Mouse (Mus musculus) heart, embryonic 10.5 days (tissue): ENCODE data around the gene Eif4ebp2. TPM values are rescaled to one million over a fixed set of nuclear protein-coding genes. Genes with fewer than 3 reads are reported as not detected.

Source experiments
- DNase-seq: peaks from one replicate; pipeline ENCODE4 v3.0.0-alpha.2; 2017; ENCODE audit warnings: low spot score
- H3K27ac ChIP-seq: fragments of 300-500 bp; sonication (generic); 2 replicates; pipeline ENCODE4 v1.5.1; 2016; ENCODE audit warnings: mild to moderate bottlenecking
- H3K27me3 ChIP-seq: fragments of 300-500 bp; sonication (generic); 2 replicates; pipeline ENCODE4 v1.6.1; 2016; ENCODE audit warnings: mild to moderate bottlenecking; ENCODE audit not compliant: poor library complexity, insufficient read depth, severe bottlenecking
- H3K36me3 ChIP-seq: fragments of 300-500 bp; sonication (generic); 2 replicates; pipeline ENCODE4 v1.6.1; 2016; ENCODE audit warnings: mild to moderate bottlenecking, moderate library complexity
- H3K4me1 ChIP-seq: fragments of 300-500 bp; sonication (generic); 2 replicates; pipeline ENCODE4 v1.6.1; 2016; ENCODE audit warnings: mild to moderate bottlenecking
- H3K4me3 ChIP-seq: fragments of 300-500 bp; sonication (generic); 2 replicates; pipeline ENCODE4 v1.5.1; 2016; ENCODE audit warnings: mild to moderate bottlenecking, moderate library complexity
- H3K9me3 ChIP-seq: fragments of 300-500 bp; sonication (generic); 2 replicates; pipeline ENCODE4 v1.6.1; 2016; ENCODE audit warnings: mild to moderate bottlenecking, moderate library complexity
- WGBS: fragments of 180-500 bp; shearing (Covaris S2); methylation state at CpG from one replicate; pipeline ENCODE4 v1.1.7; 2016; 5-methylcytosine and 5-hydroxymethylcytosine counted together
- polyA plus RNA-seq: library from polyadenylated mRNA; unstranded; fragments of >200 nt; fragmentation: Nextera tagmentation; extraction: Ambion mirVana; gene quantifications from 2 replicates; pipeline ENCODE4 v1.2.1, GENCODE M21; 2016

Eif4ebp2 gene
- polyA plus RNA-seq, 1 experiment from 2014 or later = 53.1 TPM

- H3K36me3 ChIP-seq = peaks cover 13% of the 10 kb centered on the region
- no peak overlapping the region for H3K27ac ChIP-seq
- WGBS = 80% methylated on average over 2 of the region's 2 CpGs
- no peak overlapping the region for H3K4me3 ChIP-seq
- no peaks in the 10 kb centered on the region for H3K9me3 ChIP-seq
- DNase-seq = no peak
- H3K4me1 ChIP-seq = peaks cover 17% of the 10 kb centered on the region; the same call in 1 of the 2 replicates
- H3K27me3 ChIP-seq = peaks cover 21% of the 10 kb centered on the region
Observed at GRCm38 (mm10) chr10:61425047-61425446, 27.4 kb downstream of the Eif4ebp2 start.

GRCm38 (mm10) chr10:61424500-61424899 is 28.0 kb downstream of the Eif4ebp2 start:
- Histone ChIP-seq H3K27me3 (peaks cover 27% of the 10 kb centered on the region), H3K4me1 (peaks cover 20% of the 10 kb centered on the region; the same call in 1 of the 2 replicates), H3K9me3 (no peaks in the 10 kb centered on the region), H3K36me3 (peaks cover 8% of the 10 kb centered on the region), H3K27ac (no peak overlapping the region), H3K4me3 (no peak overlapping the region)
- DNase-seq = no peak
- 41% methylated on average over 7 of the region's 7 CpGs for WGBS

GRCm38 (mm10) chr10:61423289-61423688 is 29.2 kb downstream of the Eif4ebp2 start:
- 59% methylated on average over 10 of the region's 10 CpGs for WGBS
- H3K27ac ChIP-seq = no peak overlapping the region
- DNase-seq = no peak
- no peaks in the 10 kb centered on the region for H3K9me3 ChIP-seq
- peaks cover 39% of the 10 kb centered on the region for H3K27me3 ChIP-seq
- no peak overlapping the region for H3K4me3 ChIP-seq
- peaks cover 30% of the 10 kb centered on the region for H3K4me1 ChIP-seq
- no peaks in the 10 kb centered on the region for H3K36me3 ChIP-seq

- 91% methylated on average over 12 of the region's 12 CpGs for WGBS
- Histone ChIP-seq H3K4me3 (no peak overlapping the region), H3K36me3 (no peaks in the 10 kb centered on the region), H3K27me3 (peaks cover 43% of the 10 kb centered on the region), H3K4me1 (peaks cover 34% of the 10 kb centered on the region), H3K27ac (no peak overlapping the region), H3K9me3 (no peaks in the 10 kb centered on the region)
- DNase-seq = no peak
Observed at GRCm38 (mm10) chr10:61422861-61423260, 29.6 kb downstream of the Eif4ebp2 start.

GRCm38 (mm10) chr10:61420011-61420410 is 32.5 kb downstream of the Eif4ebp2 start:
- H3K27ac ChIP-seq = no peak overlapping the region
- H3K27me3 ChIP-seq = peaks cover 70% of the 10 kb centered on the region
- no peaks in the 10 kb centered on the region for H3K9me3 ChIP-seq
- peaks cover 25% of the 10 kb centered on the region for H3K4me1 ChIP-seq
- no peak overlapping the region for H3K4me3 ChIP-seq
- WGBS = 52% methylated on average over 4 of the region's 4 CpGs
- H3K36me3 ChIP-seq = no peaks in the 10 kb centered on the region
- no peak for DNase-seq

GRCm38 (mm10) chr10:61419146-61419545 is 33.3 kb downstream of the Eif4ebp2 start:
- WGBS = 3% methylated on average over 24 of the region's 24 CpGs
- Histone ChIP-seq H3K4me1 (peaks cover 19% of the 10 kb centered on the region), H3K27me3 (peaks cover 74% of the 10 kb centered on the region), H3K36me3 (no peaks in the 10 kb centered on the region), H3K27ac (no peak overlapping the region), H3K9me3 (no peaks in the 10 kb centered on the region), H3K4me3 (peak overlapping the region; percentile 67)
- no peak for DNase-seq

GRCm38 (mm10) chr10:61418131-61418900 is 34.1 kb downstream of the Eif4ebp2 start:
- Histone ChIP-seq H3K4me3 (peak overlapping the region; percentile 67), H3K4me1 (peaks cover 23% of the 10 kb centered on the region), H3K9me3 (no peaks in the 10 kb centered on the region), H3K36me3 (no peaks in the 10 kb centered on the region), H3K27me3 (peaks cover 70% of the 10 kb centered on the region), H3K27ac (peak overlapping the region; percentile 57; the same call in 1 of the 2 replicates)
- no peak for DNase-seq
- 2% methylated on average over 50 of the region's 50 CpGs for WGBS

GRCm38 (mm10) chr10:61417672-61418071 is 34.8 kb downstream of the Eif4ebp2 start, which contains the start of gene Nodal:
Gene Nodal, plus strand, starts transcription at chr10:61417972.
- Histone ChIP-seq H3K36me3 (no peaks in the 10 kb centered on the region), H3K9me3 (no peaks in the 10 kb centered on the region), H3K4me3 (peak within 1 kb of the TSS; percentile 67), H3K4me1 (peaks cover 29% of the 10 kb centered on the region), H3K27me3 (peaks cover 67% of the 10 kb centered on the region), H3K27ac (peak within 1 kb of the TSS; percentile 57; the same call in 1 of the 2 replicates)
- DNase-seq = no peak
- WGBS = 17% methylated on average over 10 of the region's 10 CpGs

GRCm38 (mm10) chr10:61417046-61417445 is 35.4 kb downstream of the Eif4ebp2 start:
- DNase-seq = no peak
- 25% methylated on average over 2 of the region's 2 CpGs for WGBS
- H3K36me3 ChIP-seq = no peaks in the 10 kb centered on the region
- peaks cover 64% of the 10 kb centered on the region for H3K27me3 ChIP-seq
- H3K9me3 ChIP-seq = no peaks in the 10 kb centered on the region
- peaks cover 29% of the 10 kb centered on the region for H3K4me1 ChIP-seq
- H3K4me3 ChIP-seq = no peak overlapping the region
- no peak overlapping the region for H3K27ac ChIP-seq

GRCm38 (mm10) chr10:61416561-61416960 is 35.9 kb downstream of the Eif4ebp2 start:
- Histone ChIP-seq H3K27ac (no peak overlapping the region), H3K4me1 (peaks cover 29% of the 10 kb centered on the region), H3K4me3 (no peak overlapping the region), H3K9me3 (no peaks in the 10 kb centered on the region), H3K36me3 (no peaks in the 10 kb centered on the region), H3K27me3 (peaks cover 64% of the 10 kb centered on the region)
- no peak for DNase-seq
- 20% methylated on average over 7 of the region's 7 CpGs for WGBS

- no peak overlapping the region for H3K27ac ChIP-seq
Observed at GRCm38 (mm10) chr10:61415890-61416289, 36.6 kb downstream of the Eif4ebp2 start.

GRCm38 (mm10) chr10:61415240-61415639 is 37.2 kb downstream of the Eif4ebp2 start:
- H3K27ac ChIP-seq = no peak overlapping the region
- H3K4me1 ChIP-seq = peaks cover 29% of the 10 kb centered on the region
- no peak for DNase-seq
- H3K4me3 ChIP-seq = no peak overlapping the region
- no peaks in the 10 kb centered on the region for H3K36me3 ChIP-seq
- peaks cover 59% of the 10 kb centered on the region for H3K27me3 ChIP-seq
- WGBS = 68% methylated on average over 3 of the region's 3 CpGs
- H3K9me3 ChIP-seq = no peaks in the 10 kb centered on the region

More at GRCm38 (mm10) chr10:61415890-61416289, 36.6 kb downstream of the Eif4ebp2 start:
- no peaks in the 10 kb centered on the region for H3K9me3 ChIP-seq
- H3K4me3 ChIP-seq = no peak overlapping the region
- H3K4me1 ChIP-seq = peaks cover 29% of the 10 kb centered on the region
- WGBS = 18% methylated on average over 8 of the region's 8 CpGs
- no peak for DNase-seq
- peaks cover 66% of the 10 kb centered on the region for H3K27me3 ChIP-seq
- no peaks in the 10 kb centered on the region for H3K36me3 ChIP-seq

- no peak for DNase-seq
- Histone ChIP-seq H3K27ac (peak overlapping the region; percentile 59; the same call in 1 of the 2 replicates), H3K4me1 (peaks cover 18% of the 10 kb centered on the region), H3K4me3 (peak overlapping the region; percentile 33), H3K36me3 (no peaks in the 10 kb centered on the region), H3K27me3 (peaks cover 47% of the 10 kb centered on the region), H3K9me3 (no peaks in the 10 kb centered on the region)
- WGBS = 21% methylated on average over 21 of the region's 21 CpGs
Observed at GRCm38 (mm10) chr10:61412910-61413625, 39.4 kb downstream of the Eif4ebp2 start.
